Mouse (Mus musculus): ENCODE measurements around the gene Synj1. TPM values are rescaled to one million over a fixed set of nuclear protein-coding genes. Genes with fewer than 3 reads are reported as not detected.

Gene Synj1
- polyA plus RNA-seq, 1 experiment from 2014 or later: 28.9 TPM

DNA sequence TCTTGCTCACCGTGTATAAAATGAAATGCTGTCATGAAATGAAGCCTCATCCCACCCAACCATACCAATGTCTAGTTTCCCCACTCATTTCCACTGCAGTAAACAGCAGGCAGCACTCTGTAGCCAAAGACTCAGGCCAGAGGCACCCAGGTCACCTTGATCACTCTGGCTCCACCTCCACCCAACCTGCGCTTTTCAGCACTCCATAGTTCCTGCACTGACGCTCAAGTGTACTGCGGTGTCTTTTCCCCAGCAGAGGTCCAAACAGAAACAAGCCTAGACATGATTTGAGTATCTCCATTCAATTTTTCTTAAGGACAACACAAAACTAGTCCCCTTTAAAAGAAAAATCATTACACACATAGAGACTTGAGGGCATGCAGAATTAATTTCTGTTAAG, 8.4 kb upstream of the Synj1 start:
- ATAC-seq (ENCODE audit: insufficient read depth, low FRiP score, low TSS enrichment): no peak
- no peak for DNase-seq (ENCODE audit: low spot score)
- Histone ChIP-seq H3K27me3 (ENCODE audit: control insufficient read depth, insufficient read depth, low read length) (no peaks in the 10 kb centered on the region), H3K36me3 (ENCODE audit: control insufficient read depth, insufficient read depth, low read length) (peaks cover 26% of the 10 kb centered on the region), H3K9me3 (ENCODE audit: control insufficient read depth, low read length) (no peaks in the 10 kb centered on the region), H3K4me2 (ENCODE audit: low read depth) (no peak overlapping the region), H3K9ac (ENCODE audit: low read length) (no peak overlapping the region), H3K4me1 (ENCODE audit: control insufficient read depth, insufficient read depth, low read length) (no peaks in the 10 kb centered on the region), H3K27ac (ENCODE audit: low read depth, low read length) (no peak overlapping the region), H3K4me3 (ENCODE audit: low read depth, low read length) (no peak overlapping the region)
- WGBS: 97% methylated on average over 4 of the region's 4 CpGs

DNA sequence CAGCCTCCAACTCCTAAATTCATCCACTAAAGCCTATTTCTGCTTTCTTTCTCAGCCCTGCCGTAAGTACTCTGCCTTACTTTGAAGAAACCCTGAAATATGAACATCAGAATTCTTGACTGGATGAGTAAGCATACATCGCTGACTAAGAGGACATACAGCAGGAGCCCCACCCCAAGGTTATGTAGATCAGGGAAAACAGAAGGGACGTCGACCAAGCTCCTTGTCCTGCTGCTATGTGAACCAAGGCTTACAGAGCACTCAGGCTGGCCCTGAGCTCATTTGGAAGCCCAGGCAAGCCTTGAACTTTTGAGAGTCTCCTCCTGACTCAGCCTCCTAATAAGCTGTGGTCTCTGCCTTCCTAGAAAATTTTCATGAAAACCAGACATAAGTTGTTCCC, 4.7 kb upstream of the Synj1 start:
- Histone ChIP-seq H3K36me3 (ENCODE audit: control insufficient read depth, insufficient read depth, low read length) (peaks cover 10% of the 10 kb centered on the region), H3K9me3 (ENCODE audit: control insufficient read depth, low read length) (no peaks in the 10 kb centered on the region), H3K9ac (ENCODE audit: low read length) (no peak overlapping the region), H3K27me3 (ENCODE audit: control insufficient read depth, insufficient read depth, low read length) (no peaks in the 10 kb centered on the region), H3K4me1 (ENCODE audit: control insufficient read depth, insufficient read depth, low read length) (peaks cover 6% of the 10 kb centered on the region; the same call in 1 of the 2 replicates), H3K4me3 (ENCODE audit: low read depth, low read length) (no peak overlapping the region), H3K4me2 (ENCODE audit: low read depth) (no peak overlapping the region), H3K27ac (ENCODE audit: low read depth, low read length) (no peak overlapping the region)
- no peak for ATAC-seq (ENCODE audit: insufficient read depth, low FRiP score, low TSS enrichment)
- no peak for DNase-seq (ENCODE audit: low spot score)
- 90% methylated on average over 4 of the region's 4 CpGs for WGBS

DNA sequence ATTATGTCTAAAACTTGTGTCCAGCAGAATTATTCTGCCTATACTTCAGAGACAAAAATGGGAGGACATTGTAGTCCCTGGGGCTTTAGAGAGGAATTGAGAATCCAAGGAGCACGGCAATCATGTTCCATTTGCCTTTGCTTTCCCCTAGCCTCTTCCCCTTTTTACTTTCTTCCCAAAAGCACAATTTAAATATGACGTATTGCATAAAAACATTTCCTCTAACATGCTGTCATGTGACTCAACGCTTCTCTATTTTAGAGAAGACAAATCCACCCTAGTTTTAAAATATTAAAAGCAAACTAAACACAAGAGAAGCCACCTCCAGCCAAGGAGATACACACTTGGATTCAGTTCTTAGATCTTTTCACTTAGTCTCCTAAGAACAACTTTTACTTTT, 739 bp upstream of the Synj1 start:
- peak overlapping the region; percentile 86 for H3K9ac ChIP-seq (ENCODE audit: low read length)
- 51% methylated on average over 3 of the region's 3 CpGs for WGBS
- no peak for DNase-seq (ENCODE audit: low spot score)
- peak overlapping the region; percentile 88 for H3K4me3 ChIP-seq (ENCODE audit: low read depth, low read length)
- no peak for ATAC-seq (ENCODE audit: insufficient read depth, low FRiP score, low TSS enrichment)
- no peaks in the 10 kb centered on the region for H3K27me3 ChIP-seq (ENCODE audit: control insufficient read depth, insufficient read depth, low read length)
- peaks cover 6% of the 10 kb centered on the region; the same call in 1 of the 2 replicates for H3K4me1 ChIP-seq (ENCODE audit: control insufficient read depth, insufficient read depth, low read length)
- peak overlapping the region; percentile 78 for H3K4me2 ChIP-seq (ENCODE audit: low read depth)
- H3K36me3 ChIP-seq (ENCODE audit: control insufficient read depth, insufficient read depth, low read length): peaks cover 4% of the 10 kb centered on the region
- no peaks in the 10 kb centered on the region for H3K9me3 ChIP-seq (ENCODE audit: control insufficient read depth, low read length)
- peak overlapping the region; percentile 81 for H3K27ac ChIP-seq (ENCODE audit: low read depth, low read length)

DNA sequence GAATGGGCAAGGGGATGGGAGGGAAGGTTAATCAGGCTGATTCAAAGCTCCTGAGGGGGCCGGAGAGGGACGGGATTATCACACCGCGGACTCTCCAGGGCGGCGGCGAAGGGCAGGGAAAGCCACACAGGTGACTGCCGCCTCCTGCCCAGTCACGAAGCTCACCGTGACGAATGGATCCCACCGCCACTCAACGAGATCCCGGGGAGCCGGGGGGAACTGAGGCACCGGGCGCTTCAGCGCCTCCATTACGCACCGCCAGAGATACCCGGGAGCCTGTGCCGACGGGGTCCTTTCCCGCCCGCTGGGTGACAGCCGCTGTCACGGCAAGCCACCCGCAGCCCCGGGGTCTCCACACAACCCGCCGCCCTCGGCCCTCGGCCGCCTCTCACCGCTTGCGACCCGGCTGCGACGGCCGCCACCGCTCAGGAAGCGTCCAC, 507 bp downstream of the Synj1 start:
- Histone ChIP-seq H3K4me3 (ENCODE audit: low read depth, low read length) (peak overlapping the region; percentile 88), H3K9me3 (ENCODE audit: control insufficient read depth, low read length) (no peaks in the 10 kb centered on the region), H3K27me3 (ENCODE audit: control insufficient read depth, insufficient read depth, low read length) (no peaks in the 10 kb centered on the region), H3K27ac (ENCODE audit: low read depth, low read length) (peak overlapping the region; percentile 81), H3K4me2 (ENCODE audit: low read depth) (peak overlapping the region; percentile 78), H3K9ac (ENCODE audit: low read length) (peak overlapping the region; percentile 86), H3K4me1 (ENCODE audit: control insufficient read depth, insufficient read depth, low read length) (peaks cover 6% of the 10 kb centered on the region; the same call in 1 of the 2 replicates), H3K36me3 (ENCODE audit: control insufficient read depth, insufficient read depth, low read length) (peaks cover 3% of the 10 kb centered on the region)
- ATAC-seq (ENCODE audit: insufficient read depth, low FRiP score, low TSS enrichment) (peak; percentile 48), DNase-seq (ENCODE audit: low spot score) (no peak)
- WGBS: 0% methylated on average over 36 of the region's 42 CpGs

DNA sequence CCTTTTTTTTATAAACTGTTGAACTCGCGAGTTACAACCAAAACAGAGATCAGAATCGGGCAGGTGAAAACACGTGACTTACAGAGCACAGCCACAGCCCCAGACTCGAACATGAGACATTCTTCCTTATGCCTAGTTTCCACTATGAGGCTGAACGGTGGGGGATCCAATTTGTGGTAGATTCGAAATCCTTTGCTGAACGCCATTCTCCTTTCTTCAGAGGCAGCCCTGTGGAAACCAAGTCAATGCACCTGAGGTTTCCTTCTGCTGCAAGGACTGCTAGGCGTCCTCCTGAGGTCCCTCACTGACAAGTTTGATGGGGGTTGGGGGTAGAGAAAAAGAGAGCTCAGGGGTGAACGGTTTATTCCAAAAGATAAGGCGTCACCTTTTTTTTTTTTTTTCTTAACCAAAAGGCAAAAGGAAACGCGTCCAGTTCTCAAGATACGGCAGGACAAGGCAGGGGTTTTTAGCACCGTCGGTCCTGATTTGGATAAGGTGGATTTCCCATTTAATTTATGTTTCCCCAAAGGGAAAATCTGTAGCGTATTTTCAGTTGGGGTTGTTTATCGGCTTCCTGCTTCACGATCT, 1.1 kb downstream of the Synj1 start:
- H3K9me3 ChIP-seq (ENCODE audit: control insufficient read depth, low read length): no peaks in the 10 kb centered on the region
- peaks cover 6% of the 10 kb centered on the region; the same call in 1 of the 2 replicates for H3K4me1 ChIP-seq (ENCODE audit: control insufficient read depth, insufficient read depth, low read length)
- peak overlapping the region; percentile 78 for H3K4me2 ChIP-seq (ENCODE audit: low read depth)
- H3K4me3 ChIP-seq (ENCODE audit: low read depth, low read length): peak overlapping the region; percentile 88
- ATAC-seq (ENCODE audit: insufficient read depth, low FRiP score, low TSS enrichment) (no peak), DNase-seq (ENCODE audit: low spot score) (peak; percentile 11)
- H3K27me3 ChIP-seq (ENCODE audit: control insufficient read depth, insufficient read depth, low read length): no peaks in the 10 kb centered on the region
- no peaks in the 10 kb centered on the region for H3K36me3 ChIP-seq (ENCODE audit: control insufficient read depth, insufficient read depth, low read length)
- peak overlapping the region; percentile 86 for H3K9ac ChIP-seq (ENCODE audit: low read length)
- WGBS: 2% methylated on average over 19 of the region's 19 CpGs
- H3K27ac ChIP-seq (ENCODE audit: low read depth, low read length): no peak overlapping the region

DNA sequence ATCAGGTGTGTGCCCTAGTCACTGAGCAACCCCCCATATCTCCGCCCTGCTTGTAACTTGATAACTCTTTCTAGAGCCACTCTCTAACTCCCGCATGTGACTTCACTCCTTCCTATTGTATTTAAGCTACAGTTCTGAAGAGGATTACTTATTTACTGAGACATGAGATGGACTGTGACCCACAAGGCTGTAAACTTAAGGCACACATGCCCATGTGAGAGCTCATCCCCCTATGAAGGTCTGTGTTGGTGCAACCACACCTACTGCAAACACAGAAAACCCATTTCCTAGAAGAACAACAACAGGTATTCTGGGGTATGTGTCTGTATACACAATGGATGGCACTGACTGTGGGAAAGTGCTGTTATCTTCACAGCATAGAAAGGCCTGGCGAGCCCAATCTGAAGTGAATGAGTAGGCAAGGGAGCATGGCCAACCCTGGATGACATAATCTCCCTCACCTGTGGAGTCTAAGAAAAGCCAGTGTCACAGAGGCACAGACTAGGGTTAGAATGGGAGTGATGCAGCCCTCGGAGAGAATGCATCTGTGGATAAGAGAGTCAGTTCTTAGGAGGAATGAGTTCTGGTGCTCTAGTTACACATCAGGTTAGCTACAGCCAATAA, 6.1 kb downstream of the Synj1 start:
- H3K36me3 ChIP-seq (ENCODE audit: control insufficient read depth, insufficient read depth, low read length): no peaks in the 10 kb centered on the region; the same call in 1 of the 2 replicates
- no peak overlapping the region for H3K27ac ChIP-seq (ENCODE audit: low read depth, low read length)
- no peak overlapping the region for H3K4me3 ChIP-seq (ENCODE audit: low read depth, low read length)
- H3K4me2 ChIP-seq (ENCODE audit: low read depth): no peak overlapping the region
- no peak for ATAC-seq (ENCODE audit: insufficient read depth, low FRiP score, low TSS enrichment)
- no peak for DNase-seq (ENCODE audit: low spot score)
- no peaks in the 10 kb centered on the region for H3K27me3 ChIP-seq (ENCODE audit: control insufficient read depth, insufficient read depth, low read length)
- 90% methylated on average over 4 of the region's 4 CpGs for WGBS
- no peaks in the 10 kb centered on the region for H3K4me1 ChIP-seq (ENCODE audit: control insufficient read depth, insufficient read depth, low read length)
- no peaks in the 10 kb centered on the region for H3K9me3 ChIP-seq (ENCODE audit: control insufficient read depth, low read length)
- no peak overlapping the region for H3K9ac ChIP-seq (ENCODE audit: low read length)

DNA sequence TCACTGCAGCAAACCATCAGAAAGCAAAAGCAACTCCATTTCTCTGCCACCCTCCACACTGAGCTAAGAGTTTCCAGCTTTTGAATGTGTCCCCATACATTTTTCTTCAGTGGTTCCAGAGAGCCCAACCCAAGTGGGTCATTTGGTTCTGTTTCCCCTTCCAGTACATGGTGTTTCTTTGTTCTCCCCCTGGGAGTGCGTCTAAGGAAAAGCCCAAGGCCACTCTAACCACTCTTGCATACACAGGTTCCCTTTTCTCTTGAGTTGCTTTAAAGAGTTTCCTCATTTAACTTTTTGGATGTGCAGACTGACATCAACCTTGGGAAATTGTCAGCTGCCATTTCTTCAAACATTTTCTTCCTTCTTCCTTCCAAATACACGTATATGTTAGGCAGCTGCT, 10.0 kb downstream of the Synj1 start:
- Histone ChIP-seq H3K27me3 (ENCODE audit: control insufficient read depth, insufficient read depth, low read length) (no peaks in the 10 kb centered on the region), H3K36me3 (ENCODE audit: control insufficient read depth, insufficient read depth, low read length) (no peaks in the 10 kb centered on the region; the same call in 1 of the 2 replicates), H3K27ac (ENCODE audit: low read depth, low read length) (no peak overlapping the region), H3K4me3 (ENCODE audit: low read depth, low read length) (no peak overlapping the region), H3K4me1 (ENCODE audit: control insufficient read depth, insufficient read depth, low read length) (no peaks in the 10 kb centered on the region; the same call in 1 of the 2 replicates), H3K9ac (ENCODE audit: low read length) (no peak overlapping the region), H3K4me2 (ENCODE audit: low read depth) (no peak overlapping the region), H3K9me3 (ENCODE audit: control insufficient read depth, low read length) (no peaks in the 10 kb centered on the region)
- ATAC-seq (ENCODE audit: insufficient read depth, low FRiP score, low TSS enrichment): no peak
- WGBS: 88% methylated on average over 2 of the region's 2 CpGs
- no peak for DNase-seq (ENCODE audit: low spot score)

DNA sequence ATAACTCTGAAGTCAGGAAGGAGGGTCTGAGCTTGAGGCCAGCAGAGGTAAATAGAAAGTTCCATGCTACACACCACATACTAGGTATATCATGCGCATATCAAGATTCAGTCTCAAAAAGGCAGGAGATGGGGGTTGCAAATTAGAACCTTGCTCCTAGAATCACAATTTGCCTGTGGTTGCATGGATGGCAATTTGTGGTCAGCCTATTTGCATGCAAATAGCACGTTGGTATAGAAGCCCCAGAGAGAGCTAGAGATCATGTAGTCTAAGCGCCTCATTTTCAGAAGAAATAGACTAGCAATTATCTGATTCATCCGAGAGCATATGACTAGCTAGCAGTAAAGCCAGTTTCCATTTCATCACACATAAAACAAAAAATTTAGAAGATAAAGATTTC, 11.3 kb downstream of the Synj1 start:
- H3K9me3 ChIP-seq (ENCODE audit: control insufficient read depth, low read length): no peaks in the 10 kb centered on the region
- no peak for ATAC-seq (ENCODE audit: insufficient read depth, low FRiP score, low TSS enrichment)
- WGBS: 77% methylated on average over 4 of the region's 4 CpGs
- H3K27ac ChIP-seq (ENCODE audit: low read depth, low read length): no peak overlapping the region
- no peaks in the 10 kb centered on the region; the same call in 1 of the 2 replicates for H3K36me3 ChIP-seq (ENCODE audit: control insufficient read depth, insufficient read depth, low read length)
- H3K27me3 ChIP-seq (ENCODE audit: control insufficient read depth, insufficient read depth, low read length): no peaks in the 10 kb centered on the region
- no peak for DNase-seq (ENCODE audit: low spot score)
- no peaks in the 10 kb centered on the region; the same call in 1 of the 2 replicates for H3K4me1 ChIP-seq (ENCODE audit: control insufficient read depth, insufficient read depth, low read length)
- no peak overlapping the region for H3K4me3 ChIP-seq (ENCODE audit: low read depth, low read length)
- H3K4me2 ChIP-seq (ENCODE audit: low read depth): no peak overlapping the region
- no peak overlapping the region for H3K9ac ChIP-seq (ENCODE audit: low read length)

DNA sequence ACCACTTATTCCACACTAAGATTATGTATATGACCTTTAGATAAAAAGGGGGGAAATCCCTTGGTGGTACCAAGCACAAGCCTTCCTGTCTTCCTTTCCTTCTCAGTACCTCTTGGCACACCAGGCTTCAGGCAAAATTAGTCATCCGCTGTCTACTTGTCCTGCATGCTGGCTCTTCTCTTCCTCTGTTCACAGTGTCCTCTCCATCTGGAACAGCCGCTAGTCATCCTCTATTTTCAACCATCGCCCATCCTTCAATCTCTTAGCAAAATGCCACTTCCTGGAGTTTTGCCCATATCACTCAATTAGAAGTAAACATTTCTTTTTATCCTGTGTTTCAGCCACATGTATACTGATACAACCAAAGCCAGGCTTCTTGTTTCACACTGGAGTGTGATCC, 13.3 kb downstream of the Synj1 start:
- Histone ChIP-seq H3K9me3 (ENCODE audit: control insufficient read depth, low read length) (no peaks in the 10 kb centered on the region), H3K4me3 (ENCODE audit: low read depth, low read length) (no peak overlapping the region), H3K36me3 (ENCODE audit: control insufficient read depth, insufficient read depth, low read length) (no peaks in the 10 kb centered on the region), H3K9ac (ENCODE audit: low read length) (no peak overlapping the region), H3K4me1 (ENCODE audit: control insufficient read depth, insufficient read depth, low read length) (no peaks in the 10 kb centered on the region; the same call in 1 of the 2 replicates), H3K27ac (ENCODE audit: low read depth, low read length) (no peak overlapping the region), H3K4me2 (ENCODE audit: low read depth) (no peak overlapping the region), H3K27me3 (ENCODE audit: control insufficient read depth, insufficient read depth, low read length) (no peaks in the 10 kb centered on the region)
- ATAC-seq (ENCODE audit: insufficient read depth, low FRiP score, low TSS enrichment): no peak
- 85% methylated on average over 3 of the region's 3 CpGs for WGBS
- no peak for DNase-seq (ENCODE audit: low spot score)

Data from neural tube, embryonic 11.5 days (tissue).